Mouse (Mus musculus) activated CD4-positive, CD25-positive, alpha-beta regulatory T cell (primary cell): ENCODE data around the gene Pitpna. TPM values are rescaled to one million over a fixed set of nuclear protein-coding genes. Genes with fewer than 3 reads are reported as not detected.

Experiments
- polyA plus RNA-seq, 2 experiments: library from polyadenylated mRNA; unstranded; fragments of 100-300 nt; shearing (Covaris generic); gene quantifications; one replicate each; pipeline ENCODE4 v1.2.1; 2017

The Pitpna gene
- polyA plus RNA-seq = 100 to 1,000 TPM; 352 to 377 TPM

DNA sequence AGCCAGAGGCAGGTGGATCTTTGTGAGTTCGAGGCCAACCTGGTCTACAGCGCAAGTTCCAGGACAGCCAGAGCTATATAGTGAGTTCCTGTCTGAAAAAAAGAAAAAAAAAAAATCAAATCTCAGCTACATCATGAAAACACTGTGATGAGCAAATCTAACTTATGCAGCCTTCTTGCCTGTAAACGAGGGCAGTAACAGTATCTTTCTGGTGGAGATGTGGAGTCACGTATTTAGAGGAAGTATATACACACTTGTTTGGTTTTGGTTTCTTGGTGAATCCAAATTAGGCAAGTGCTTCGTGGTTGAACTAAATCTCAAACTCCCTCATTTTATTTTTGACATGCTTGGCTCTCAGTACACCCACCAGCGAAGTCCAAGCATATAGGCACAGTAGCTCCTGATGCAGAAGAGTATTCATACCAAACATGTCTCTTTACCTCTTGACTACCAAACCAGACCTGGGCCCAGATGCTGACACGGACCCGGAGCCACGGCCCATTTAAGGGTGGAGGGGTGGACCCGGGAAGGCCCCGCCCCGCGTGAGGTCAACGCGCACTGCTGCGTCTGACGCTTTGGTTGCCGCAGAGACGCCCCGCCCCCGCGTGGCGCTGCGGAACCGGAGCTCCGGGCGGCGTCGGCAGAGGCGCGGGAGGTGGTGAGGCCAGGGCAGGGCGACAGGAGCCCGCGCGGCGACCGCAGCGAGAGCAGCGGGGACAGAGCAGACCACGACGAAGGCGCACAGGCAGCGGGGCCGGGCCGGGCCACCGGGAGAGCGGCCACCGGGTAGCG, at the start of gene Pitpna:
Gene Pitpna, plus strand, starts transcription at position 605 of the 792 bp plus-strand sequence.

DNA sequence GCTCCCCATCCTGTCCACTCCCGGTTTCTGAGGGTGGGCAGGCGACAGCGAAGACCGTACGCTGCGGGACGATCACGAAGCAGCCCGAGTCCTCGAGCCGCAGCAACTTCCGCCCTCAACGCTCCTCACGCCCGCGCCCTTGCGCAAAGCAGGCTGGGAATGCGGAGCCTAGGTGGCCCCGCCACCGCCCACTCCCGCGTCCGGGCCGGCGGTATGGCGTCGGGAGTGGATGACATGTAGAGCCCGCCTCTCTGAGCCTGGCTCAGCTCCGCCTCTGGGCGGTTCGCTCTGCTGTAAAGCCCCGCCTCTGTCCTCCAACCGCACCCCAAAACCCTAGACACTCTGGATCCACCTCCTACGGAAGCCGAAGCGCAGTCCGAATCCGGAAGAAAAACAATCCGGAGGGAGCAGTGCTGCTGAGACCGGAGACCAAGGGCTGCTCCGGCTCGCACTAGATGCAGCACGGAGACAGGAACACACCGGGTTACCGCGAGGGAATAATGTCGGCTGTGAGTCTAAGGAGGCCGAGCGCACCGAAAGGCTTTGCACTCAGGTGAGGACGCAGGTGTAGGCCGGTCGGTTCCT, 42.8 kb downstream of the Pitpna start, which contains the start of gene Inpp5k:
Gene Inpp5k, plus strand, starts transcription at position 344 of the 585 bp plus-strand sequence.

DNA sequence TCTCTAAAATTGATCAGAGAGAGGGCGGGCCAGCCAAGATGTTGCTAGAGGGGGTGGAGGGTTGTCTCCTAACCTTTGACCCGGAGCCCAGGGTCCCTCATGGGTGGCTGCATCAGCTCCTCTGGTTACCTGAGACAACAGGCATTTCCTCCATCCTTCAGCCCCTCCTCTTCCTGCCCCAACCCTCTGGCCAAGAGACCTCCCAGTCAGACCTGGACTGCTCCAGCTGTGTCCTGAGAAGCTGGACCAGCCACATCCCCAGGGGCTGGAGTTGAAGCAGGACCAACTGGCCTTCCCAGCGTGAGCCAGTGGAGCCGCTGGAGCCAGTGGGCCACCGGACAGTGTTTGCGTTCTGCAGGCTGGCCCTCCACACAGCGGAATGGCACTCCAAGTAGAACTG, 62.4 kb downstream of the Pitpna start, which contains the start of gene Myo1c:
Gene Myo1c, plus strand, starts transcription at position 194 of the 400 bp plus-strand sequence.

Other genes with a start within 250 kb of the Pitpna start
- gene Rpa1, start 239.8 kb upstream of the Pitpna start, polyA plus RNA-seq = 100 to 1,000 TPM; 126 to 149 TPM
- 10 to 100 TPM; 12.9 to 15.4 TPM for gene Smyd4, start 239.7 kb upstream of the Pitpna start, polyA plus RNA-seq
- gene Serpinf1, start 165.4 kb upstream of the Pitpna start, polyA plus RNA-seq = 1 to 10 TPM; 2.2 to 2.9 TPM
- under 1 TPM in 1 of 2 experiments, not detected in 1; 0.16 TPM for gene Serpinf2, start 148.5 kb upstream of the Pitpna start, polyA plus RNA-seq
- gene Wdr81, start 133.4 kb upstream of the Pitpna start, polyA plus RNA-seq = 10 to 100 TPM in 1 of 2 experiments, 1 to 10 TPM in 1; 6.4 to 20.4 TPM
- 1 to 10 TPM; 1.8 to 4.8 TPM for gene Tlcd2, start 126.4 kb upstream of the Pitpna start, polyA plus RNA-seq
- 10 to 100 TPM; 30.8 to 46.5 TPM for gene Prpf8, start 101.3 kb upstream of the Pitpna start, polyA plus RNA-seq
- not detected for gene Rilp, start 78.0 kb upstream of the Pitpna start, polyA plus RNA-seq
- 1 to 10 TPM in 1 of 2 experiments, under 1 TPM in 1; 0.89 to 1.2 TPM for gene Scarf1, start 74.6 kb upstream of the Pitpna start, polyA plus RNA-seq
- gene Slc43a2, start 56.4 kb upstream of the Pitpna start, polyA plus RNA-seq = 10 to 100 TPM; 29.9 to 75.0 TPM
- 100 to 1,000 TPM; 121 to 145 TPM for gene Inpp5k, start 42.9 kb downstream of the Pitpna start, polyA plus RNA-seq
- 10 to 100 TPM; 18.2 to 34.4 TPM for gene Myo1c, start 62.4 kb downstream of the Pitpna start, polyA plus RNA-seq
- 10 to 100 TPM; 46.8 to 48.2 TPM for gene Crk, start 91.2 kb downstream of the Pitpna start, polyA plus RNA-seq
- gene Ywhae, start 144.8 kb downstream of the Pitpna start, polyA plus RNA-seq = 100 to 1,000 TPM; 200 to 268 TPM
- gene Doc2b, start 208.0 kb downstream of the Pitpna start, polyA plus RNA-seq = not detected